Mouse (Mus musculus) gonadal fat pad, adult 2 months (tissue): ENCODE results near the gene Sbno2. TPM values are rescaled to one million over a fixed set of nuclear protein-coding genes. Genes with fewer than 3 reads are reported as not detected.

ENCODE experiments used
- DNase-seq: peaks from one replicate; pipeline ENCODE4 v3.0.0-alpha.2; 2012; ENCODE audit warnings: low read depth
- polyA plus RNA-seq: library from polyadenylated mRNA; depleted of rRNA; stranded (reverse); fragments of >200 nt; gene quantifications from 2 replicates; pipeline ENCODE4 v1.2.3, GENCODE M21; 2012

The Sbno2 gene
- polyA plus RNA-seq, 1 experiment = 38.6 TPM

GRCm38 (mm10) chr10:80092690-80093089 lies 12.7 kb downstream of the Sbno2 start:
- no peak for DNase-seq

- DNase-seq = no peak
Observed at GRCm38 (mm10) chr10:80091527-80091926, 13.8 kb downstream of the Sbno2 start.

GRCm38 (mm10) chr10:80089146-80089545 lies 16.2 kb downstream of the Sbno2 start:
- no peak for DNase-seq

- DNase-seq = no peak
Observed at GRCm38 (mm10) chr10:80087483-80087882, 17.9 kb downstream of the Sbno2 start.

GRCm38 (mm10) chr10:80086847-80087246 lies 18.5 kb downstream of the Sbno2 start:
- DNase-seq = no peak

GRCm38 (mm10) chr10:80084817-80085487 lies 20.4 kb downstream of the Sbno2 start:
- no peak for DNase-seq

- no peak for DNase-seq
Observed at GRCm38 (mm10) chr10:80081075-80081474, 24.3 kb downstream of the Sbno2 start.

GRCm38 (mm10) chr10:80080396-80081070 lies 24.8 kb downstream of the Sbno2 start:
- DNase-seq = no peak

- DNase-seq = no peak
Observed at GRCm38 (mm10) chr10:80078366-80078765, 27.0 kb downstream of the Sbno2 start.

- DNase-seq = no peak
Observed at GRCm38 (mm10) chr10:80077312-80077711, 28.1 kb downstream of the Sbno2 start.

GRCm38 (mm10) chr10:80076386-80076785 lies 29.0 kb downstream of the Sbno2 start:
- DNase-seq = no peak

GRCm38 (mm10) chr10:80075924-80076323 lies 29.4 kb downstream of the Sbno2 start:
- DNase-seq = no peak

- DNase-seq = no peak
Observed at GRCm38 (mm10) chr10:80074813-80075601, 30.4 kb downstream of the Sbno2 start.

- no peak for DNase-seq
Observed at GRCm38 (mm10) chr10:80072623-80073489, 32.5 kb downstream of the Sbno2 start.

GRCm38 (mm10) chr10:80071516-80071900 lies 33.9 kb downstream of the Sbno2 start:
- no peak for DNase-seq

GRCm38 (mm10) chr10:80070837-80071515 lies 34.4 kb downstream of the Sbno2 start:
- no peak for DNase-seq

GRCm38 (mm10) chr10:80069948-80070450 lies 35.4 kb downstream of the Sbno2 start:
- DNase-seq = no peak

- DNase-seq = no peak
Observed at GRCm38 (mm10) chr10:80069251-80069650, 36.1 kb downstream of the Sbno2 start.

- DNase-seq = no peak
Observed at GRCm38 (mm10) chr10:80063877-80064650, 41.3 kb downstream of the Sbno2 start.

- no peak for DNase-seq
Observed at GRCm38 (mm10) chr10:80063104-80063503, 42.3 kb downstream of the Sbno2 start.
